Mouse (Mus musculus): ENCODE data around the gene Gm853.

Gene Gm853

DNA sequence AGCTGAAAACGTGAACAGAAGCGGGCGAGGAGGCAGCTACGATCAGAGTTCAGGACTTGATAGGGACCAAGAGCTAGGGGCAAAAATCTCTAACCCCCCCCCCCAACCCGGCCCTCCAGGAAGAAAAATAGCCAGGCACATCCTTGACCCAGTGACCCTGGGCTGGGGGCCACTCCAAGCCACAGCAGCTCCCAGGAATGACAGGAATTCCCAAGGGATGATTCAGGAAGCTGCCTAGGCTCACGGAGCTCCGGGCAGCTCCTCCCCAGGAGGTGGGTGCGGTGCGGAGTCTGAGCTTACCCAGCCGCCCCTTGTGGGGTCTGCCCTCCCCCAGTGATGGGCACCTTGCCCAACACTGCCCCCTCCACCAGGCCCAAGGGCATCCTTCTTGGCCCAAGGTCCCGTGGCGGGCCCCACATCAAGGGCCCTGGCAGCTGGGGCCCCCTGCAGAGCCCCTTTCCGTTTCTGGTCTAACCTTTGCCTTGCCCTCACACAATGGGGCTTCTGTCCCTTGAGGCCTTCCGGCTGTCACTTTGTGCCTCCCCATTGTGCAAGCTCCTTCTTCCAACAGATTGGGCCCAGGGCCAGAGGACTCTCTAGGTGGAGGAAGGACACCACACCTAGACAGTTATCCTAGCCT is 47.0 kb downstream of the Gm853 start, which contains the start of gene Tinagl1:
Gene Tinagl1, minus strand, starts transcription at position 51 of the 640 bp plus-strand sequence.
- DNase-seq (ENCODE audit: extremely low read depth, low read depth, low spot score): no peak

GRCm38 (mm10) chr4:130174335-130175031 is 47.7 kb downstream of the Gm853 start:
- DNase-seq (ENCODE audit: extremely low read depth, low read depth, low spot score): no peak

DNA sequence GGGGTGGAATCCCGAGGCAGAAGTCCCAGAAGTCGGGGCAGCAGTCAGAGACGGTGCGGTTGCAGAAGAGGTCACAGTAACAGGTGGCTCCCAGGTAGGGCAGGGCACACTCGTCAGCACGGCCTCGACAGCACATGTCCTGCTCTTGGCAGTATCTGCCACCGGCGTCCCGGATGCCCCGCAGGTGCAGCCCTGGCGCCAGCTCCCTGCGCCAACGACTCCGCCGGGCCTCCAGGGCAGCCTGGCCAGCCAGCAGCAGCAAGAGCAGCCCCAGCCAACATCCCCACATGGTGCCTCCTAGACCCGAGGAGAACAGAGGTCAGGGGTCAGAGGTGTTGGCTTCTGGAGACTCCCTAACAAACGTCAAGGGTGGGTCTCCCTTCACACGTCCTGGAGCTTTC is 48.3 kb downstream of the Gm853 start:
- DNase-seq (ENCODE audit: extremely low read depth, low read depth, low spot score): no peak

DNA sequence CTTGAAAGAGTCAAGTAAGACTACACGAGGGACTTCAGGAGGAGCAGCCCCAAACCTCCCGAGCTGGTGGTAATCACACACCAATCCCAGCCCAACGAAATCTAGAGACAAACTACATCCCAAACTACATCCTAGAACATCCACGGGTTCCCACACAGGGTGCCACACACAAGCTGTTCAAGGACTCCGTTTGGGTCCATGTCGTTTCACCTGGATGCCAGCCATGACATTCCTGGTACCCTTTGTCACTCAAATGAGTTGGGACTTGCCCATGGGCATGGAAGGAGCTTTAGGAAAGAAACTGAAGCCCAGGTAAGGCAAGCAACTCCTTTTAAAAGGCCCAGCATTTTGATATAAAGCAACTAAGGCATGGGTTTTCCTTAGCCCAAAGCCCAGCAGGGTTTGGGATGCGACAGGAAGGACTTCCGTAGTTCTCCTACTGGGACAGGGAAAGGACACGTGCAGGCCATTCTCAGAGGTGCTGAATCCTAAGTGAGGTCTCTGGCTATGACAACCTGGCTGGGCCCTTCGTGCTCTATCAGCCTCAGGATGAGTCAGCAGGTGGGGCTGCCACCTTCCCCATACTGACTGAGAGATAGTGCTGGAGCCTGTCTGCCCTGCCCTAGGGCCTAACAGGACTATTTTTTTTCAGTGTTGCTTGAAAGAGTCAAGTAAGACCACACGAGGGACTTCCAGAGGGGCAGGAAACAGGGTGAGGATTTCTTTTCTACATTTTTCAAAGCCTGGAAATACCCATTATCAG is 49.0 kb downstream of the Gm853 start:
- DNase-seq (ENCODE audit: extremely low read depth, low read depth, low spot score): no peak

DNA sequence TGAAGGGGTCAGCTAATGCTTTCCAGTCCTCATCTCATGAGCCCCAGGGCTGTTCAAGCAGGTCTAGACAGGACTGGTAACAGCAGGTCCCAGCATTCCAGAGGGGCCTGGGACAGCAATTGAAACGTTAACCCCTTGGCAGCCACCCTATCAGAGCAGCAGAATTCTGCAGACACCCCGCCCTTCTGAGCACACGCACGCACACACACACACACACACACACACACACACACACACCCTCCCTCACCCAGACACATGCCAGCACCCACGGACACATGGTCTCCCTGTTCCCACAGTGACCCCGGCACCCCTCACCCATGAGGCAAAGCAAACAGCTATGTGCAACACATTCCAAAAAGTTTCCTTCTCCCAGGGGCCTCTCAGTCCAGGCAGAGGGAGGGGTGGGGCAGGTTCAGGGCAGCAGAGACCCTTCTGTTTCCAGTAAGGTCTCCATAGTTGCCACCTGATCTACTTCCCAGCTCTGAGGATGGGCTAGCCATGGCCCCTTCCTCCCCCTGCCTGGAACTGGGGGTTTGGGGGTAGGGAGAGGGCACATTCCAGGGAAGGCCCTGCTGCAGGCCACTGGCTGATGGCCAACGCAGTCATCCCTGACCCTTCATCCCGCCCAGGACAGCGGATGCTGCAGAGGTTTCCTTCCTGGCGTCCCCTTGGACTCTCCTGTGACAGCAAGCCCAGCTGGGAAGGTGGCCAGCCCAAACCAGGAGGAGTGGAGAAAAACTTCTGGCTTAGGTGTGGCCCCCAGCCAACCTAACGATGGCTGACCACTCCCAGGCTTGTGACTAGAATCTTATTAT is 50.0 kb downstream of the Gm853 start:
- no peak for DNase-seq (ENCODE audit: extremely low read depth, low read depth, low spot score)

GRCm38 (mm10) chr4:130170362-130170761 is 51.8 kb downstream of the Gm853 start:
- DNase-seq (ENCODE audit: extremely low read depth, low read depth, low spot score): no peak

- no peak for DNase-seq (ENCODE audit: extremely low read depth, low read depth, low spot score)
Measured at GRCm38 (mm10) chr4:130169411-130169971, 52.7 kb downstream of the Gm853 start.

GRCm38 (mm10) chr4:130168280-130169183 is 53.7 kb downstream of the Gm853 start:
- DNase-seq (ENCODE audit: extremely low read depth, low read depth, low spot score): no peak

- DNase-seq (ENCODE audit: extremely low read depth, low read depth, low spot score): no peak
Measured at GRCm38 (mm10) chr4:130167814-130168213, 54.4 kb downstream of the Gm853 start.

GRCm38 (mm10) chr4:130167321-130167720 is 54.9 kb downstream of the Gm853 start:
- DNase-seq (ENCODE audit: extremely low read depth, low read depth, low spot score): no peak

DNA sequence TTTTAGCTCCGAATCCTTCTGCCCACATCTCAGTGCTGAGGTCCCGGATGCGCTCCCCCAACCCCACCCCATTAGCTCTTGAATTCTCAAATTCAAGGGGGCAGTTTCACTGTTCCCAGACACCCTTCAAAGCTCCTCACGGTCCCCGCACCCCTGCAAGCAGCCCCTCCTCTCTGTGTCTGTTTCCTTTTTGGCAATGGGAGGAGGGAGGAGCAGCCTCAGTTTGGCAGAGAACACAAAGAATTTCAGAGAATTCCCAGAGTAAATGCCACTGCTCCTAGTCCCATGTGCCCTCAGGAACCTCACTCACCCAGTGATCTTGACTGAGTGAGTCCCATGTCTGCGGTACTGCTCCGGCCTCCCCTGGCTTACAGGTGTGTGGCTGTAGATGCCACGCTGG is 55.6 kb downstream of the Gm853 start:
- no peak for DNase-seq (ENCODE audit: extremely low read depth, low read depth, low spot score)

GRCm38 (mm10) chr4:130166061-130166460 is 56.1 kb downstream of the Gm853 start:
- DNase-seq (ENCODE audit: extremely low read depth, low read depth, low spot score): no peak

DNA sequence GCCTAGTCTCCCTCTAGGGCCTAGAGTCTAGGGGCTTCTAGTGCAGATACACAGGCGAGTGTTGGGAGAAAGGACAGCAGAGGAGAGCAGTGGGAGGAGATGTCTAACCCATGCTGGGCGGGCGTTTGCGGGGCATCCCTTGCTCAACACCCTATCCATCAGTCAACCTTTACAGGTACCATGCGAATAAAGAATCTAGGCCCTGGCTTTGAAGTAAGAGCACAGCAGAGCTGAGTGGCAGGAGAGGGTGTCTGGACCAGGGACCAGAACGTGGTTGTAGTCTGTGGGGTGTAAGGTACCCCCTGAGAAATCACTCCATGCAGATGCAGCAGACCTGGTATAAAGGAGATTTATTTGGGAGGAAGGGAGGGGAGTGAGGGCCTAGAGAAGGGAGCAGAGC is 58.1 kb downstream of the Gm853 start:
- no peak for DNase-seq (ENCODE audit: extremely low read depth, low read depth, low spot score)

DNA sequence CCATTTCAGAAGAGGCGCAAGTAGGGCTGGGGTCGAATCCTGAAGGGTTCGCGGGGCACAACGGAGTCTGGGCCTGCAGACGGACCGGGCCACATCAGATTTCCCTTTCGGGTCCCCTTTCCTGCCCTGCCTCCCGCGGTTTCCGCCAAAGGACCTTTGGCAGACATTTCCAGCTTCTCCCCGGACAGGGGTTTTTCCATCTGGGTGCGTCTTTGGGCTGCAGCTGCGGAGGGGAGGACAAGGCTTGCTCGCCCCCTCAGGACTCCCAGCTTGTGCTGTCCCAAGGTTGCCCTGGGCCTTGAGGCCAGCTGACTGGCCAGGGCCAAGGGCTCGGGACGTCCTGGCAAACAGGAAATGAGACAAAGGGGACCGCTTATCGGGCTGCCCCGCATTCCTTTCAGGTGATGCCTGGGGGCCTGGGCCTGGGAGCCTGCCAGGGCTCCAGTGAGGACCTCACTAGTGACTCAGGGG is 58.8 kb downstream of the Gm853 start:
- DNase-seq (ENCODE audit: extremely low read depth, low read depth, low spot score): no peak

- DNase-seq (ENCODE audit: extremely low read depth, low read depth, low spot score): no peak
Measured at GRCm38 (mm10) chr4:130161349-130161748, 60.9 kb downstream of the Gm853 start.
